Mouse (Mus musculus): ENCODE data around the gene Pam. TPM values are rescaled to one million over a fixed set of nuclear protein-coding genes. Genes with fewer than 3 reads are reported as not detected.

Gene Pam
- 9.8 and 10.1 TPM in 2 replicates for polyA plus RNA-seq (2016; fragmentation: Nextera tagmentation; extraction: Ambion mirVana)

DNA sequence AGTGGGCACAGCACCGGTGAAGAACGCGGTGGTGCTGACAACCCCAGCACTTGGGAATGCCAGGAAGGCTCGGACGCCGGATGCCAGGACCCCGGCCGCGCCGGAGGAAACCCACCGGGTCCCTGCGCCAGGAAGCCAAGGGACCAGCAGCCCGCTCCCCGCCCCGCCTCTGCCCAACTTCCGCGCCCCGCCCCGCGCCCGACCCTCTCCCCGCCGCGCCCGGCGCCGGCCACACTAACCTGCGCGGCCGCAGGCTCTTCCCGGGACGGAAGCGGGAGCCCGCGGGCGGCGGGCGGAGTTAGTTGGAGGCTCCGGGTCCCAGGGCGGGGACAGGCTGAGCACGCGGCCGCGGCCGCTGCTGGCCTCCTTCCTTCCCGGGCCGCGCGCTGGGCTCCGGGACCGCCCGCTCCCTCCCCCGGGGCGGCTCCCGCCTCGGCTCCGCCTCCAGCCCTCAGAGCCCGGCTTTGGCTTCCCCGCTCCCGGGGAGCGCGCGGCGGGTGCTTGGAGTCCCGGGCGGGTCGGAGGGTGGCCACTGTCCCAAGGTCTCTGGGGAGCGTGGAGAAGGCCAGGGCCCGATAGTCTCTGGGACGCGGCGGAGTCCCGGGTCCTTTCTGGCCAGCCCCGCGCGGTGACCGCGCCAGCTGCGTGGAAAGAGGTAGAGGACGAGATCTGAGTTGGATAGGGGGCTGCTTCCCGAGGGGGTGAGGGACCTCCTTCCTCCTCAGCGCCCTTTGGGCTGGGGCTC is at the start of gene Pam:
Pam (minus strand) TSS at position 401 of the 745 bp plus-strand sequence.
- Histone ChIP-seq H3K4me1 (peaks cover 10% of the 10 kb centered on the region; the same call in 1 of the 2 replicates), H3K4me3 (peak within 1 kb of the TSS; percentile 77), H3K36me3 (no peaks in the 10 kb centered on the region), H3K27me3 (ENCODE audit: low read depth, poor library complexity, severe bottlenecking) (no peaks in the 10 kb centered on the region), H3K27ac (peak within 1 kb of the TSS; percentile 91), H3K9me3 (replicated peaks) (no peaks in the 10 kb centered on the region)
- under 1% methylated on average over 67 of the region's 82 CpGs for WGBS
- peak; percentile 84 for DNase-seq (ENCODE audit: low spot score)

GRCm38 (mm10) chr1:98144845-98145244 is 49.4 kb upstream of the Pam start:
- H3K4me1 ChIP-seq, result no peaks in the 10 kb centered on the region
- no peaks in the 10 kb centered on the region for H3K36me3 ChIP-seq
- DNase-seq (ENCODE audit: low spot score), result no peak
- no peaks in the 10 kb centered on the region for H3K27me3 ChIP-seq (ENCODE audit: low read depth, poor library complexity, severe bottlenecking)
- H3K27ac ChIP-seq, result no peak overlapping the region
- no peaks in the 10 kb centered on the region for H3K9me3 ChIP-seq (replicated peaks)
- WGBS, result 88% methylated on average over 1 of the region's 1 CpGs
- no peak overlapping the region for H3K4me3 ChIP-seq

DNA sequence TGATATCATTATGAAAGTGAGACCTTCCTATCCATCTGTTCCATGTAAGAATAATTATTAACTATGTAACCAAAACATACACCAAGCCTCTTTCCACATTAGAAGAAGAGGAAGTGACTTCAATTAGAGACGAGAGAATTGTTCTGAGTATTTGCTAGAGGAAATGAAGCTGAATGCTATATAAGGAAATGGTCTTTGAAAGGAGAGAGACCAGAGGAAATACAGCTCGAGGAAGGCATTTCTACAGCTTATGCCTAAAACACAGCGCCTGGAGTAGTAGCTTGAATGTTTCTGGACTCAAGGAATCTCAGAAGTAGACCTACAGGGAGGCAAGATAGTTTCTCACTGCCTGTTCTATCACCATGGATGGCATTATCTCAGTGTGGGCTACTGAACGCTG is 35.8 kb upstream of the Pam start:
- no peaks in the 10 kb centered on the region for H3K36me3 ChIP-seq
- H3K27ac ChIP-seq, result no peak overlapping the region
- no peak for DNase-seq (ENCODE audit: low spot score)
- H3K9me3 ChIP-seq (replicated peaks), result no peaks in the 10 kb centered on the region
- H3K27me3 ChIP-seq (ENCODE audit: low read depth, poor library complexity, severe bottlenecking), result no peaks in the 10 kb centered on the region
- WGBS, result 87% methylated on average over 4 of the region's 4 CpGs
- H3K4me1 ChIP-seq, result no peaks in the 10 kb centered on the region
- H3K4me3 ChIP-seq, result no peak overlapping the region

GRCm38 (mm10) chr1:98129561-98130347 is 34.3 kb upstream of the Pam start:
- DNase-seq (ENCODE audit: low spot score), result no peak
- 90% methylated on average over 3 of the region's 3 CpGs for WGBS
- no peak overlapping the region for H3K27ac ChIP-seq
- no peaks in the 10 kb centered on the region for H3K9me3 ChIP-seq (replicated peaks)
- H3K36me3 ChIP-seq, result no peaks in the 10 kb centered on the region
- H3K27me3 ChIP-seq (ENCODE audit: low read depth, poor library complexity, severe bottlenecking), result no peaks in the 10 kb centered on the region
- H3K4me1 ChIP-seq, result no peaks in the 10 kb centered on the region
- no peak overlapping the region for H3K4me3 ChIP-seq

DNA sequence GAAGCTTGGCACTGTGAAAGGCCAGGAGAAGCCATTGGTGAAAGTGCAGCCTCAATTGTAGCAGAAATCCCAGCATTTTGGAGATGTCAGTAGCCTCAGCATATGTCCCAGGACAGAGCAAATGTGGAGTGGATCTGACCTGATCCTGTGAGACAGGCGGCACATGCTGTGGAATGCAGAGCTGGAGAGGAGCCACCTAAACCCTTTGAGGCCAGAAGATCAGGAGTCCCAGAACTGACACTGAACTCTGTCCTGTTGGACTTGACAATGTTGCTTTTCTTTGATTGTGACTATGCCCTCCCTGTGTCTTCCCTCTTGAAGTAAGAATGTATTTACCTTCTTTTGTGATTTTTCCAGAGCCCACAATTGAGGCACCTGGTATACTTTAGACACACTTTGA is 33.7 kb upstream of the Pam start:
- Histone ChIP-seq H3K36me3 (no peaks in the 10 kb centered on the region), H3K27ac (no peak overlapping the region), H3K27me3 (ENCODE audit: low read depth, poor library complexity, severe bottlenecking) (no peaks in the 10 kb centered on the region), H3K4me3 (no peak overlapping the region), H3K4me1 (no peaks in the 10 kb centered on the region), H3K9me3 (replicated peaks) (no peaks in the 10 kb centered on the region)
- WGBS, result 94% methylated on average over 1 of the region's 1 CpGs
- no peak for DNase-seq (ENCODE audit: low spot score)

DNA sequence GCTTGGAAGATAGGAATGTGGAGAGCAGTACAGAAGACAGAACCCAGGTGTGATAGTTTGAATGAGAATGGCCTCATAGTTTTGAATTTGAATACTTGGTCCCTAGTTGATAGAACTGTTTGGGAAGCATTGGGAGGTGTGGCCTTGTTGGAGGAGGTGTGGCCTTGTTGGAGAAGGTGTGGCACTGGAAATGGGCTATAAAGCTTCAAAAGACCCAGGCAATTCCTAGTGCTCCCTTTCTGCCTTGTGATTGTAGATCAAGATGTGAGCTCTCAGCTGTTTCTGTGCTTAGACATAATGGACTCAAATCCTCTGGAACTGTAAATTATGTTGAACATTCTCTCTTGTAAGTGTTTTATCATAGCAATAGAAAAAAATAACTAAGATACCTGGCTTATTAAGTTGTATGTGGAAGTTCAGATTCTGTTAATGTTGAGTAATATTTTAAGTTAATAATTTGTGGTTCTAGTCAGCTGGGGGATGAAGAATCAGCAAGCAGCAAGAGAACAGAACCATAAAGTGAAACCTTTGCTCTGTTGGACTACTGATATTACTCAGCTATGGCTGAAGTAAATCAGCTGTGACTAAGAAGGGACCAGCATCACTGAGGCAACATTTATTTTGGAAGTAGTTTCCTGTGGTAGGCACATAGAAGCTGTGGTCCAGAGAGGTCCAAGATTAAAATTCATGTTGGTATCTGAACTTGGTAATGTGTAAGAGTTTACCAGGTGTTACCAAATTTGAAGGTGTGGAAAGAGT is 33.1 kb upstream of the Pam start:
- no peak for DNase-seq (ENCODE audit: low spot score)
- H3K4me1 ChIP-seq, result no peaks in the 10 kb centered on the region
- no peak overlapping the region for H3K4me3 ChIP-seq
- H3K36me3 ChIP-seq, result no peaks in the 10 kb centered on the region
- H3K27ac ChIP-seq, result no peak overlapping the region
- H3K27me3 ChIP-seq (ENCODE audit: low read depth, poor library complexity, severe bottlenecking), result no peaks in the 10 kb centered on the region
- H3K9me3 ChIP-seq (replicated peaks), result no peaks in the 10 kb centered on the region

GRCm38 (mm10) chr1:98126268-98126667 is 30.8 kb upstream of the Pam start:
- H3K4me3 ChIP-seq, result no peak overlapping the region

GRCm38 (mm10) chr1:98124727-98125126 is 29.3 kb upstream of the Pam start:
- 81% methylated on average over 1 of the region's 1 CpGs for WGBS
- Histone ChIP-seq H3K4me3 (no peak overlapping the region), H3K9me3 (replicated peaks) (no peaks in the 10 kb centered on the region), H3K27ac (no peak overlapping the region), H3K36me3 (no peaks in the 10 kb centered on the region), H3K4me1 (no peaks in the 10 kb centered on the region), H3K27me3 (ENCODE audit: low read depth, poor library complexity, severe bottlenecking) (no peaks in the 10 kb centered on the region)
- no peak for DNase-seq (ENCODE audit: low spot score)

More at GRCm38 (mm10) chr1:98126268-98126667, 30.8 kb upstream of the Pam start:
- Histone ChIP-seq H3K27ac (no peak overlapping the region), H3K27me3 (ENCODE audit: low read depth, poor library complexity, severe bottlenecking) (no peaks in the 10 kb centered on the region), H3K36me3 (no peaks in the 10 kb centered on the region), H3K4me1 (no peaks in the 10 kb centered on the region), H3K9me3 (replicated peaks) (no peaks in the 10 kb centered on the region)
- DNase-seq (ENCODE audit: low spot score), result no peak
- WGBS, result 87% methylated on average over 3 of the region's 3 CpGs

- WGBS, result 90% methylated on average over 6 of the region's 6 CpGs
- H3K9me3 ChIP-seq (replicated peaks), result no peaks in the 10 kb centered on the region
Observed at GRCm38 (mm10) chr1:98119595-98119994, 24.1 kb upstream of the Pam start.

GRCm38 (mm10) chr1:98107599-98107998 is 12.2 kb upstream of the Pam start:
- H3K36me3 ChIP-seq, result no peaks in the 10 kb centered on the region
- H3K27me3 ChIP-seq (ENCODE audit: low read depth, poor library complexity, severe bottlenecking), result no peaks in the 10 kb centered on the region
- no peak overlapping the region for H3K4me3 ChIP-seq
- no peaks in the 10 kb centered on the region for H3K9me3 ChIP-seq (replicated peaks)
- H3K27ac ChIP-seq, result no peak overlapping the region
- WGBS, result 52% methylated on average over 2 of the region's 2 CpGs
- no peak for DNase-seq (ENCODE audit: low spot score)
- no peaks in the 10 kb centered on the region for H3K4me1 ChIP-seq

More at GRCm38 (mm10) chr1:98119595-98119994, 24.1 kb upstream of the Pam start:
- H3K27ac ChIP-seq, result no peak overlapping the region
- H3K4me3 ChIP-seq, result no peak overlapping the region
- H3K27me3 ChIP-seq (ENCODE audit: low read depth, poor library complexity, severe bottlenecking), result no peaks in the 10 kb centered on the region
- no peak for DNase-seq (ENCODE audit: low spot score)
- H3K36me3 ChIP-seq, result no peaks in the 10 kb centered on the region
- no peaks in the 10 kb centered on the region for H3K4me1 ChIP-seq

- no peaks in the 10 kb centered on the region for H3K36me3 ChIP-seq
- H3K9me3 ChIP-seq (replicated peaks), result no peaks in the 10 kb centered on the region
- H3K27ac ChIP-seq, result no peak overlapping the region
- no peak for DNase-seq (ENCODE audit: low spot score)
- peaks cover 9% of the 10 kb centered on the region; the same call in 1 of the 2 replicates for H3K4me1 ChIP-seq
- H3K27me3 ChIP-seq (ENCODE audit: low read depth, poor library complexity, severe bottlenecking), result no peaks in the 10 kb centered on the region
- WGBS, result 64% methylated on average over 4 of the region's 4 CpGs
- H3K4me3 ChIP-seq, result no peak overlapping the region
Observed at GRCm38 (mm10) chr1:98099441-98099840, 4.0 kb upstream of the Pam start.

DNA sequence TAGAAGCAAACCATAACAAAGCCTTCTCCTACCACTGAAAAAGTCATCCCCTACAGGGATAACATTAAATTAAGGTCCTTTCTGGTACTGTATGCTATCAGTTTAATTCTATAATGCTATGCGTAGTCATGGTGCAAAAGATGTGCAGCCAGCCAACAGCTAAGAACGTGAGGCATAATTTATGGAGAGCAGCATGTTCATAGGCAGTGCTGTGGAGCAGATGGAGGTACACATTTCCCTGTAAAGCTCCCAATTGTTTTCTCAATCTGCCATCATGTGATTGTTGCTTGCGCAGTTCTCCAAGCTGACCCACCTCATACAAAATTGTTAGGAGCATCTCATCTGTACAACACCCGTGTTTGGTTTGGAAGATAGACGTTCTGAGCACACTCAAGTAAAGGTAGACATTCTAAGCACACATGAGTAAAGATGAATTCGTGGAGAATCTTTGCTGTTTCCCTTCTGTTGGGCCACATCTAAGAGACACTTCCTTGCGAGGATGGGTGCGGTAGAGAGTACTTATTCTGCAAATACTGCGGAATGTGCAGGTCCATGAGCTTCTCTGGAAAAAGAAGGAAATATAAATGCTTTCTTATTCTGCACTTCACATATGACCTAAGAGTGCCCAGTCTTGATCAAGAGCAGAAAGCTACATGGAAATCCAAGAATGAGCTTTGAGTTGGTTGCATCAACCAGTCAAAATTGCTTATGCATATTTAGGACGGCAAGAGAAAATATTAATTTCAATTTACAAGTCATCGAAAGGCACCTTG is 2.7 kb upstream of the Pam start:
- Histone ChIP-seq H3K27me3 (ENCODE audit: low read depth, poor library complexity, severe bottlenecking) (no peaks in the 10 kb centered on the region), H3K9me3 (replicated peaks) (no peaks in the 10 kb centered on the region), H3K4me1 (peaks cover 10% of the 10 kb centered on the region; the same call in 1 of the 2 replicates), H3K36me3 (no peaks in the 10 kb centered on the region), H3K27ac (no peak overlapping the region), H3K4me3 (no peak overlapping the region)
- 93% methylated on average over 11 of the region's 11 CpGs for WGBS
- no peak for DNase-seq (ENCODE audit: low spot score)

Data from limb, embryonic 10.5 days (tissue).